ENCODE assay signal across 9 mouse cellular contexts in genomic region chr11:99132091-99132730, GRCm38 (mm10). TPM values are rescaled to one million over a fixed set of nuclear protein-coding genes. Genes with fewer than 3 reads are reported as not detected.
DNase-seq lines count a peak whose midpoint lies in the region; ATAC-seq and TF ChIP-seq lines count a peak whose summit lies in the region.
"Had no signal": no experiment of that assay in that cellular context is flagged by ENCODE, and none has a peak within 500 bp of the region (broad histone marks: within the 10 kb centered on the region; RNA-seq: fewer than 3 reads in every experiment).

No protein-coding gene starts in this region.

- H3K9ac ChIP-seq in kidney, embryonic 16.5 days (replicated peaks; ENCODE audit: low read length) = peak overlapping the region; percentile 61
- H3K9ac ChIP-seq in heart, embryonic 12.5 days = peak overlapping the region; percentile 54; the same call in 1 of the 2 replicates
- H3K9ac ChIP-seq in limb, embryonic 14.5 days (ENCODE audit: low read depth, low read length, severe bottlenecking) = peak overlapping the region; percentile 37
- peak overlapping the region; percentile 52 for H3K9ac ChIP-seq in neural tube, embryonic 13.5 days

- ATAC-seq in kidney, embryonic 16.5 days (ENCODE audit: low FRiP score, low TSS enrichment) = peak; percentile 76
- peak; percentile 62 for ATAC-seq in heart, embryonic 12.5 days (ENCODE audit: insufficient number of reproducible peaks, low FRiP score)
- peak; percentile 80 for ATAC-seq in limb, embryonic 14.5 days (ENCODE audit: low FRiP score, low read depth)
- peak; percentile 69 for ATAC-seq in neural tube, embryonic 13.5 days (ENCODE audit: low read depth)

- TF ChIP-seq CTCF in cerebellum, adult 2 months (IDR thresholded peaks at IDR 0.05; ENCODE audit: borderline replicate concordance, insufficient read depth, low read depth, low read length) = no peak

- 4% methylated on average over 11 of the region's 11 CpGs for WGBS in kidney, embryonic 16.5 days
- 2% methylated on average over 11 of the region's 11 CpGs for WGBS in heart, embryonic 12.5 days
- under 1% methylated on average over 11 of the region's 11 CpGs for WGBS in limb, embryonic 14.5 days
- WGBS in neural tube, embryonic 13.5 days = under 1% methylated on average over 11 of the region's 11 CpGs
- WGBS in cerebellum, adult 2 months = 6% methylated on average over 11 of the region's 11 CpGs

- H3K27me3 ChIP-seq in kidney, embryonic 16.5 days (ENCODE audit: insufficient read depth, low read length) = no peaks in the 10 kb centered on the region
- no peaks in the 10 kb centered on the region for H3K27me3 ChIP-seq in heart, embryonic 12.5 days (replicated peaks)
- no peaks in the 10 kb centered on the region for H3K27me3 ChIP-seq in limb, embryonic 14.5 days (ENCODE audit: control insufficient read depth, insufficient read depth, low read length)
- no peaks in the 10 kb centered on the region for H3K27me3 ChIP-seq in neural tube, embryonic 13.5 days
- H3K27me3 ChIP-seq in cerebellum, adult 2 months (ENCODE audit: control insufficient read depth, insufficient read depth, low read length) = no peaks in the 10 kb centered on the region

- TF ChIP-seq POLR2A in limb, embryonic 14.5 days (IDR thresholded peaks at IDR 0.05; ENCODE audit: borderline replicate concordance, extremely low read depth, insufficient read depth, insufficient read length) = no peak
- TF ChIP-seq POLR2A in cerebellum, adult 2 months (IDR thresholded peaks at IDR 0.05; ENCODE audit: borderline replicate concordance, insufficient read depth, low read length) = no peak

- no peaks in the 10 kb centered on the region for H3K9me3 ChIP-seq in kidney, embryonic 16.5 days (ENCODE audit: low read length)
- no peaks in the 10 kb centered on the region for H3K9me3 ChIP-seq in heart, embryonic 12.5 days (replicated peaks)
- H3K9me3 ChIP-seq in limb, embryonic 14.5 days (ENCODE audit: control insufficient read depth, low read length) = no peaks in the 10 kb centered on the region
- no peaks in the 10 kb centered on the region for H3K9me3 ChIP-seq in neural tube, embryonic 13.5 days
- H3K9me3 ChIP-seq: G1E had no signal

- no peaks in the 10 kb centered on the region for H3K36me3 ChIP-seq in kidney, embryonic 16.5 days (ENCODE audit: insufficient read depth, low read length)
- H3K36me3 ChIP-seq in heart, embryonic 12.5 days = no peaks in the 10 kb centered on the region
- H3K36me3 ChIP-seq in limb, embryonic 14.5 days (ENCODE audit: control insufficient read depth, insufficient read depth, low read length) = no peaks in the 10 kb centered on the region
- no peaks in the 10 kb centered on the region for H3K36me3 ChIP-seq in neural tube, embryonic 13.5 days
- H3K36me3 ChIP-seq: G1E had no signal

- peaks cover 44% of the 10 kb centered on the region for H3K4me1 ChIP-seq in kidney, embryonic 16.5 days (ENCODE audit: insufficient read depth, low read length)
- peaks cover 61% of the 10 kb centered on the region for H3K4me1 ChIP-seq in heart, embryonic 12.5 days (replicated peaks)
- peaks cover 59% of the 10 kb centered on the region for H3K4me1 ChIP-seq in limb, embryonic 14.5 days (ENCODE audit: control insufficient read depth, insufficient read depth, low read length)
- H3K4me1 ChIP-seq in neural tube, embryonic 13.5 days (replicated peaks) = peaks cover 46% of the 10 kb centered on the region
- no peaks in the 10 kb centered on the region for H3K4me1 ChIP-seq in cerebellum, adult 2 months (ENCODE audit: control insufficient read depth, insufficient read depth, low read length)

- peak overlapping the region; percentile 90 for H3K27ac ChIP-seq in kidney, embryonic 16.5 days (ENCODE audit: low read length)
- H3K27ac ChIP-seq in heart, embryonic 12.5 days (ENCODE audit: poor library complexity, severe bottlenecking) = peak overlapping the region; percentile 77
- H3K27ac ChIP-seq in limb, embryonic 14.5 days (replicated peaks; ENCODE audit: low read depth, low read length) = peak overlapping the region; percentile 59
- peak overlapping the region; percentile 76 for H3K27ac ChIP-seq in neural tube, embryonic 13.5 days (replicated peaks)
- H3K27ac ChIP-seq in cerebellum, adult 2 months (ENCODE audit: insufficient read depth, low read length) = no peak overlapping the region

- peak overlapping the region; percentile 29 for H3K4me3 ChIP-seq in kidney, embryonic 16.5 days (ENCODE audit: low read length)
- peak overlapping the region; percentile 23 for H3K4me3 ChIP-seq in heart, embryonic 12.5 days
- peak overlapping the region; percentile 6; the same call in 1 of the 2 replicates for H3K4me3 ChIP-seq in limb, embryonic 14.5 days (replicated peaks; ENCODE audit: low read length)
- H3K4me3 ChIP-seq in neural tube, embryonic 13.5 days = 0 out of 2 replicates have a peak overlapping the region, but pooled peaks have one; percentile 11
- H3K4me3 ChIP-seq in cerebellum, adult 2 months (replicated peaks; ENCODE audit: insufficient read depth, low read depth, low read length) = no peak overlapping the region

- DNase-seq in kidney, adult 8-10 months = no peak
- DNase-seq in embryo, embryonic 9.5 days (ENCODE audit: extremely low spot score) = peak; percentile 80
- DNase-seq in limb, embryonic 14.5 days (ENCODE audit: low spot score) = peak; percentile 73
- no peak for DNase-seq in cerebellum, adult 2 months
- no peak for DNase-seq in right cerebral cortex, postnatal 4 days

- peak overlapping the region; percentile 51 for H3K4me2 ChIP-seq in kidney, embryonic 16.5 days (replicated peaks; ENCODE audit: low read depth, low read length)
- H3K4me2 ChIP-seq in heart, embryonic 12.5 days = peak overlapping the region; percentile 60
- H3K4me2 ChIP-seq in limb, embryonic 14.5 days (replicated peaks; ENCODE audit: low read depth, low read length, severe bottlenecking) = peak overlapping the region; percentile 34
- H3K4me2 ChIP-seq in neural tube, embryonic 13.5 days = peak overlapping the region; percentile 47

RNA-seq across cellular contexts. Expression of gene Ccr7, which starts 22.7 kb away (rescaled TPM):
- polyA plus RNA-seq in kidney, embryonic 16.5 days (2015; fragmentation: Nextera tagmentation; extraction: Ambion mirVana) = 0.19 and 0.41 TPM in 2 replicates
- 0.08 TPM in 1 of 2 replicates, not detected in the other for polyA plus RNA-seq in heart, embryonic 12.5 days (2016; fragmentation: Nextera tagmentation; extraction: Ambion mirVana)
- polyA plus RNA-seq in limb, embryonic 14.5 days (2012; rRNA removed) = 0.65 and 0.99 TPM in 2 replicates
- polyA plus RNA-seq in limb, embryonic 14.5 days (2014; fragmentation: Nextera tagmentation; extraction: Ambion mirVana) = 0.84 and 0.94 TPM in 2 replicates
- polyA plus RNA-seq in neural tube, embryonic 13.5 days (2015; fragmentation: Nextera tagmentation; extraction: Ambion mirVana) = not detected in 2 replicates
- polyA plus RNA-seq in cerebellum, adult 2 months (2012; rRNA removed) = 0.11 and 0.30 TPM in 2 replicates
- polyA plus RNA-seq: G1E had no signal

RNA-seq across cellular contexts. Expression of gene Tns4, which starts 43.1 kb away (rescaled TPM):
- 0.17 and 0.22 TPM in 2 replicates for polyA plus RNA-seq in kidney, embryonic 16.5 days (2015; fragmentation: Nextera tagmentation; extraction: Ambion mirVana)
- 0.05 and 0.11 TPM in 2 replicates for polyA plus RNA-seq in heart, embryonic 12.5 days (2016; fragmentation: Nextera tagmentation; extraction: Ambion mirVana)
- 1.6 and 1.7 TPM in 2 replicates for polyA plus RNA-seq in limb, embryonic 14.5 days (2012; rRNA removed)
- polyA plus RNA-seq in limb, embryonic 14.5 days (2014; fragmentation: Nextera tagmentation; extraction: Ambion mirVana) = 1.5 and 2.5 TPM in 2 replicates
- 0.40 TPM in 1 of 2 replicates, not detected in the other for polyA plus RNA-seq in neural tube, embryonic 13.5 days (2015; fragmentation: Nextera tagmentation; extraction: Ambion mirVana)
- 0.18 and 0.25 TPM in 2 replicates for polyA plus RNA-seq in cerebellum, adult 2 months (2012; rRNA removed)

Comparison
In these comparisons a context has a peak if more than half of its experiments do, and no peak if none do; other contexts are left out.
1. DNase-seq: peak in embryo, embryonic 9.5 days (single experiment) and limb, embryonic 14.5 days (single experiment); none in kidney, adult 8-10 months (0 of 2), cerebellum, adult 2 months (0 of 2) and right cerebral cortex, postnatal 4 days (single experiment).
2. Peak in every context shown above with its lines, with median percentiles within 50 percentile points of each other: ATAC-seq, H3K4me2 ChIP-seq and H3K9ac ChIP-seq.